In the genomic region with DNA sequence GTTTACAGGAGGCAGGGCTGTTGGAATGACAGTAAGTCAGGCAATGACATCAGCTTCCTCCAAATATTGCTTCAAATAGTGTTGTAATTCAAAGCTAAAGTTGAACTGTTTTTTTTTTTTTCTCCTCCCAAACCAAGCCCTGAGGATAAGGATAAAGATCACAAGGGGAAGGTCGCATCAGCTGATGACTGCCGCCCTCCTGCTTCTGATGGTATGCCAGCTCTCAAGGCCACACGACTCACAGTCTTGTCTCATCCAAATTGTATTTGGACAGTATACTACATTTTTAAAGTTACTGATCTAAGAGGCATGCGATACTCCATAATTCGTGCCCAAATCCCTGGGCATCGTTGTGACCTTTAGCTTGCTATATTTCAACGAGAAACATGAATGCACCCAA, we compare ENCODE assay signal across 24 mouse cellular contexts. TPM values are rescaled to one million over a fixed set of nuclear protein-coding genes. Genes with fewer than 3 reads are reported as not detected.
DNase-seq lines count a peak whose midpoint lies in the region; ATAC-seq and TF ChIP-seq lines count a peak whose summit lies in the region.
"Had no signal": no experiment of that assay in that cellular context is flagged by ENCODE, and none has a peak within 500 bp of the region (broad histone marks: within the 10 kb centered on the region; RNA-seq: fewer than 3 reads in every experiment).

No protein-coding gene starts in this region.

- ATAC-seq in intestine, embryonic 14.5 days (replicated peaks; ENCODE audit: low FRiP score, low TSS enrichment, low read depth), result no peak
- ATAC-seq in intestine, postnatal 0 days, result no peak
- no peak for ATAC-seq in kidney, embryonic 15.5 days (replicated peaks; ENCODE audit: low FRiP score)
- ATAC-seq: forebrain, postnatal 0 days; midbrain, embryonic 13.5 days had no signal

- H3K4me2 ChIP-seq in intestine, embryonic 14.5 days (ENCODE audit: low read length), result no peak overlapping the region
- H3K4me2 ChIP-seq in intestine, postnatal 0 days (replicated peaks; ENCODE audit: low read depth), result no peak overlapping the region
- no peak overlapping the region for H3K4me2 ChIP-seq in kidney, embryonic 15.5 days
- H3K4me2 ChIP-seq: embryonic facial prominence, embryonic 15.5 days; hindbrain, embryonic 14.5 days; liver, embryonic 15.5 days; midbrain, embryonic 13.5 days; neural tube, embryonic 13.5 days had no signal

- DNase-seq in intestine, embryonic 14.5 days (ENCODE audit: low spot score), result no peak
- DNase-seq in ovary, postnatal 36 days (ENCODE audit: low spot score), result peak; percentile 19
- no peak for DNase-seq in ovary, postnatal 14 days (ENCODE audit: low spot score)
- no peak for DNase-seq in frontal cortex, adult 2 months (ENCODE audit: extremely low spot score in 1 of 2, low spot score in 1 of 2)
- DNase-seq: cerebellum, adult 11 months; cerebellum, postnatal 36 days; forebrain, postnatal 0 days; heart, adult 18-20 months; heart, postnatal 36 days; kidney, adult 11 months; kidney, postnatal 10 days; layer of hippocampus, postnatal 36 days; right cerebral cortex, postnatal 25 days had no signal

- no peak overlapping the region for H3K4me3 ChIP-seq in intestine, embryonic 14.5 days (ENCODE audit: low read depth, low read length)
- no peak overlapping the region for H3K4me3 ChIP-seq in intestine, postnatal 0 days (ENCODE audit: low read depth, low read length)
- H3K4me3 ChIP-seq in brown adipose tissue, adult 24 weeks (ENCODE audit: insufficient read depth, low read depth, low read length), result no peak overlapping the region
- no peak overlapping the region for H3K4me3 ChIP-seq in kidney, embryonic 15.5 days (replicated peaks)
- H3K4me3 ChIP-seq: embryonic facial prominence, embryonic 15.5 days; forebrain, embryonic 10.5 days; liver, embryonic 15.5 days; midbrain, embryonic 13.5 days; neural tube, embryonic 13.5 days had no signal

- H3K36me3 ChIP-seq in intestine, embryonic 14.5 days (ENCODE audit: control insufficient read depth, insufficient read depth, low read length), result no peaks in the 10 kb centered on the region
- H3K36me3 ChIP-seq in intestine, postnatal 0 days (ENCODE audit: control insufficient read depth, insufficient read depth), result no peaks in the 10 kb centered on the region
- H3K36me3 ChIP-seq in kidney, embryonic 15.5 days, result no peaks in the 10 kb centered on the region
- H3K36me3 ChIP-seq: embryonic facial prominence, embryonic 15.5 days; forebrain, embryonic 10.5 days; liver, embryonic 15.5 days; midbrain, embryonic 13.5 days; neural tube, embryonic 13.5 days had no signal

- H3K9ac ChIP-seq in intestine, embryonic 14.5 days (ENCODE audit: low read length), result no peak overlapping the region
- H3K9ac ChIP-seq in intestine, postnatal 0 days (ENCODE audit: low read depth, low read length), result no peak overlapping the region
- no peak overlapping the region for H3K9ac ChIP-seq in kidney, embryonic 15.5 days
- H3K9ac ChIP-seq: embryonic facial prominence, embryonic 15.5 days; forebrain, postnatal 0 days; hindbrain, embryonic 14.5 days; liver, embryonic 15.5 days; midbrain, embryonic 13.5 days; neural tube, embryonic 13.5 days had no signal

- no peaks in the 10 kb centered on the region for H3K4me1 ChIP-seq in intestine, embryonic 14.5 days (replicated peaks; ENCODE audit: control insufficient read depth, insufficient read depth, low read length)
- no peaks in the 10 kb centered on the region for H3K4me1 ChIP-seq in intestine, postnatal 0 days (replicated peaks; ENCODE audit: control insufficient read depth, insufficient read depth, low read length)
- H3K4me1 ChIP-seq in brown adipose tissue, adult 24 weeks (ENCODE audit: control insufficient read depth, insufficient read depth, insufficient read length, low read length), result no peaks in the 10 kb centered on the region; the same call in 1 of the 2 replicates
- no peaks in the 10 kb centered on the region for H3K4me1 ChIP-seq in kidney, embryonic 15.5 days
- H3K4me1 ChIP-seq: embryonic facial prominence, embryonic 15.5 days; forebrain, embryonic 10.5 days; liver, embryonic 15.5 days; midbrain, embryonic 13.5 days; neural tube, embryonic 13.5 days had no signal

- WGBS in intestine, embryonic 14.5 days, result 81% methylated on average over 7 of the region's 7 CpGs
- WGBS in intestine, postnatal 0 days, result 77% methylated on average over 7 of the region's 7 CpGs
- WGBS in kidney, embryonic 15.5 days, result 84% methylated on average over 7 of the region's 7 CpGs

- H3K9me3 ChIP-seq in intestine, embryonic 14.5 days (ENCODE audit: control insufficient read depth, low read length), result no peaks in the 10 kb centered on the region
- no peaks in the 10 kb centered on the region for H3K9me3 ChIP-seq in intestine, postnatal 0 days (ENCODE audit: control insufficient read depth)
- no peaks in the 10 kb centered on the region for H3K9me3 ChIP-seq in kidney, embryonic 15.5 days (replicated peaks)
- H3K9me3 ChIP-seq: embryonic facial prominence, embryonic 15.5 days; forebrain, embryonic 10.5 days; liver, embryonic 15.5 days; midbrain, embryonic 13.5 days; neural tube, embryonic 13.5 days had no signal

- no peak for TF ChIP-seq CTCF in intestine, postnatal 0 days (IDR thresholded peaks at IDR 0.05; ENCODE audit: low read depth)

- H3K27ac ChIP-seq in intestine, embryonic 14.5 days (ENCODE audit: low read depth), result peak overlapping the region; percentile 12; the same call in 1 of the 2 replicates
- H3K27ac ChIP-seq in intestine, postnatal 0 days (ENCODE audit: low read depth, low read length), result no peak overlapping the region
- peak overlapping the region; percentile 76 for H3K27ac ChIP-seq in brown adipose tissue, adult 24 weeks (replicated peaks; ENCODE audit: low read depth, low read length)
- H3K27ac ChIP-seq in kidney, embryonic 15.5 days, result no peak overlapping the region
- H3K27ac ChIP-seq: embryonic facial prominence, embryonic 15.5 days; forebrain, embryonic 10.5 days; hindbrain, embryonic 14.5 days; liver, embryonic 15.5 days; macrophage; midbrain, embryonic 13.5 days; neural tube, embryonic 13.5 days; stomach, postnatal 0 days had no signal

- H3K27me3 ChIP-seq in intestine, embryonic 14.5 days (replicated peaks; ENCODE audit: control insufficient read depth, insufficient read depth, low read length), result no peaks in the 10 kb centered on the region
- H3K27me3 ChIP-seq in intestine, postnatal 0 days (replicated peaks; ENCODE audit: control insufficient read depth, insufficient read depth, low read length), result no peaks in the 10 kb centered on the region
- H3K27me3 ChIP-seq in kidney, embryonic 15.5 days, result no peaks in the 10 kb centered on the region
- H3K27me3 ChIP-seq: embryonic facial prominence, embryonic 15.5 days; liver, embryonic 15.5 days; midbrain, embryonic 13.5 days; neural tube, embryonic 13.5 days had no signal

RNA-seq across cellular contexts. Expression of a gene that starts 49.1 kb away (rescaled TPM):
- polyA plus RNA-seq in intestine, embryonic 14.5 days (2014; fragmentation: Nextera tagmentation; extraction: Ambion mirVana), result 0.93 and 1.6 TPM in 2 replicates
- polyA plus RNA-seq in intestine, postnatal 0 days (2015; fragmentation: Nextera tagmentation; extraction: Ambion mirVana), result 1.2 and 1.5 TPM in 2 replicates
- 3.9 and 4.6 TPM in 2 replicates for polyA plus RNA-seq in brown adipose tissue, adult 24 weeks (2012; ENCODE audit: insufficient read depth, insufficient read length, missing spikeins)
- 1.3 and 2.4 TPM in 2 replicates for polyA plus RNA-seq in kidney, embryonic 15.5 days (2015; fragmentation: Nextera tagmentation; extraction: Ambion mirVana)
- 0.28 and 0.57 TPM in 2 replicates for polyA plus RNA-seq in frontal cortex, adult 2 months (2012; rRNA removed)

Comparison
In these comparisons a context has a peak if more than half of its experiments do, and no peak if none do; other contexts are left out.
1. H3K27ac ChIP-seq: peak in intestine, embryonic 14.5 days (single experiment) and brown adipose tissue, adult 24 weeks (single experiment); none in intestine, postnatal 0 days (single experiment) and kidney, embryonic 15.5 days (single experiment).